Mouse (Mus musculus) liver, postnatal 0 days (tissue): ENCODE data around the gene Sync. TPM values are rescaled to one million over a fixed set of nuclear protein-coding genes. Genes with fewer than 3 reads are reported as not detected.

ENCODE experiments used
- ATAC-seq: fragments of 200-750 bp; cut with Nextera tagmentation; 2 replicates; pipeline ENCODE4 v1.8.0; 2017; ENCODE audit warnings: mild to moderate bottlenecking, moderate library complexity
- DNase-seq: peaks from one replicate; pipeline ENCODE4 v3.0.0-alpha.2; 2016
- H3K27ac ChIP-seq: fragments of 300-500 bp; sonication (generic); 2 replicates; pipeline ENCODE4 v1.5.1; 2014; ENCODE audit warnings: antibody characterized with exemption, moderate library complexity, mild to moderate bottlenecking, low read depth
- H3K27me3 ChIP-seq: fragments of 300-500 bp; sonication (generic); 2 replicates; pipeline ENCODE4 v1.6.1; 2014; ENCODE audit warnings: low read length, control low read depth, mixed read lengths; ENCODE audit not compliant: insufficient read depth
- H3K36me3 ChIP-seq: fragments of 300-500 bp; sonication (generic); replicated peaks from 2 replicates; pipeline ENCODE4 v1.6.1; 2014; ENCODE audit warnings: mild to moderate bottlenecking, control low read depth, low read length, moderate library complexity, mixed read lengths; ENCODE audit not compliant: insufficient read depth
- H3K4me1 ChIP-seq: fragments of 300-500 bp; sonication (generic); 2 replicates; pipeline ENCODE4 v1.6.1; 2014; ENCODE audit warnings: antibody characterized with exemption, mild to moderate bottlenecking, control low read depth; ENCODE audit not compliant: insufficient read depth
- H3K4me2 ChIP-seq: fragments of 300-500 bp; sonication (generic); 2 replicates; pipeline ENCODE4 v1.6.1; 2014; ENCODE audit warnings: low read depth, mild to moderate bottlenecking, low read length, moderate library complexity, mixed read lengths
- H3K4me3 ChIP-seq: fragments of 300-500 bp; sonication (generic); 2 replicates; pipeline ENCODE4 v1.5.1; 2014; ENCODE audit warnings: low read depth, low read length
- H3K9ac ChIP-seq: fragments of 300-500 bp; sonication (generic); replicated peaks from 2 replicates; pipeline ENCODE4 v1.6.1; 2014; ENCODE audit warnings: mild to moderate bottlenecking, moderate library complexity
- H3K9me3 ChIP-seq: fragments of 300-500 bp; sonication (generic); 2 replicates; pipeline ENCODE4 v1.6.1; 2016; ENCODE audit warnings: mild to moderate bottlenecking, control low read depth, low read length, mixed read lengths
- CTCF ChIP-seq: sonication (generic); IDR thresholded peaks from 2 replicates; pipeline ENCODE4 v1.5.1; 2016; ENCODE audit warnings: antibody characterized with exemption, low read depth
- EP300 ChIP-seq: IDR thresholded peaks from 2 replicates; pipeline ENCODE4 v1.6.1; 2016; ENCODE audit warnings: antibody characterized with exemption, low read depth, mild to moderate bottlenecking
- WGBS: fragments of 180-500 bp; shearing (Covaris S2); extraction: QIAGEN DNeasy Blood & Tissue Kit; methylation state at CpG from one replicate; pipeline ENCODE4 v1.1.7; 2014; ENCODE audit not compliant: insufficient replicate concordance; 5-methylcytosine and 5-hydroxymethylcytosine counted together
- polyA plus RNA-seq: library from polyadenylated mRNA; unstranded; fragments of >200 nt; fragmentation: Nextera tagmentation; extraction: Ambion mirVana; gene quantifications from 2 replicates; pipeline ENCODE4 v1.2.1, GENCODE M21; 2015

Sync gene
- 0.15 TPM in 1 of 2 replicates, not detected in the other for polyA plus RNA-seq

DNA sequence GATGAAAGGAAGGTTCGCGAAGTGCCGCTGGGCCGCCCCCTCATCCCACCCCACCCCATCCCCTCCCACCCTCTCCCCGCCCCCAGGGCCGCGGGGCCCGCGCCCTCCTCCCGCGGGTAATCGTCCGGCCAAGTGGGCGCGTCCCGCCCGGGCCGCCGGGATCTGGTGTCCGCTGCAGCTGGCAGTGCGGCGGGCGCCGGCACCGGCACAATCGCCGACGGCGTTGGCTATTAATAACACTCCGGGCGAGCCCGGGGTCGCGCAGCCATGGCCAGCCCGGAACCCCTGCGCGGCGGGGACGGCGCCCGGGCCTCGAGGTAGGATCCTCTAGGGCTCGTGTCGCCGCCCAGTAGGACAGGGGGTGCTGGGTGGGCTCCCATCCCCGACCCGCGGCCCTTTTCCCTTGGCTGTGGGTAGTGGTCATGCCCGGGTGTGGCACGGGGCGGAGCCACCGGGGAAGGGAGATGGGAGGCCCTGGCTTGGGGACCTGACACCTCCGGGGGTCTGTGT is at the start of gene Sync:
Gene Sync (plus strand): TSS at position 146 of the 510 bp plus-strand sequence.
- H3K36me3 ChIP-seq: no peaks in the 10 kb centered on the region
- no peaks in the 10 kb centered on the region for H3K9me3 ChIP-seq
- H3K27ac ChIP-seq: no peak within 1 kb of the TSS
- peaks cover 10% of the 10 kb centered on the region for H3K4me1 ChIP-seq
- H3K4me3 ChIP-seq: peak within 1 kb of the TSS; percentile 51
- H3K9ac ChIP-seq: peak within 1 kb of the TSS; percentile 50
- WGBS: 1% methylated on average over 50 of the region's 53 CpGs
- ATAC-seq (peak; percentile 29; the same call in 1 of the 2 replicates), DNase-seq (peak; percentile 38)
- no peak for TF ChIP-seq CTCF
- no peak for TF ChIP-seq EP300
- H3K4me2 ChIP-seq: peak within 1 kb of the TSS; percentile 90
- peaks cover 25% of the 10 kb centered on the region for H3K27me3 ChIP-seq

GRCm38 (mm10) chr4:129237843-129238441 is 49.5 kb upstream of the Sync start:
- ATAC-seq (no peak), DNase-seq (no peak)
- Histone ChIP-seq H3K36me3 (no peaks in the 10 kb centered on the region), H3K27me3 (peaks cover 7% of the 10 kb centered on the region; the same call in 1 of the 2 replicates), H3K4me3 (peak overlapping the region; percentile 58; the same call in 1 of the 2 replicates), H3K27ac (no peak overlapping the region), H3K9me3 (no peaks in the 10 kb centered on the region), H3K4me1 (peaks cover 40% of the 10 kb centered on the region), H3K4me2 (peak overlapping the region; percentile 97), H3K9ac (no peak overlapping the region)
- no peak for TF ChIP-seq EP300
- TF ChIP-seq CTCF: no peak
- WGBS: 27% methylated on average over 21 of the region's 21 CpGs

- Histone ChIP-seq H3K9me3 (no peaks in the 10 kb centered on the region), H3K36me3 (no peaks in the 10 kb centered on the region), H3K27ac (no peak overlapping the region), H3K9ac (peak overlapping the region; percentile 26; the same call in 1 of the 2 replicates), H3K4me2 (peak overlapping the region; percentile 97), H3K4me1 (peaks cover 40% of the 10 kb centered on the region), H3K27me3 (peaks cover 7% of the 10 kb centered on the region; the same call in 1 of the 2 replicates), H3K4me3 (peak overlapping the region; percentile 58)
- ATAC-seq (peak; percentile 33), DNase-seq (no peak)
- WGBS: 3% methylated on average over 14 of the region's 23 CpGs
- TF ChIP-seq EP300 (no peak), CTCF (no peak)
Measured at GRCm38 (mm10) chr4:129238579-129239016, 48.8 kb upstream of the Sync start.

DNA sequence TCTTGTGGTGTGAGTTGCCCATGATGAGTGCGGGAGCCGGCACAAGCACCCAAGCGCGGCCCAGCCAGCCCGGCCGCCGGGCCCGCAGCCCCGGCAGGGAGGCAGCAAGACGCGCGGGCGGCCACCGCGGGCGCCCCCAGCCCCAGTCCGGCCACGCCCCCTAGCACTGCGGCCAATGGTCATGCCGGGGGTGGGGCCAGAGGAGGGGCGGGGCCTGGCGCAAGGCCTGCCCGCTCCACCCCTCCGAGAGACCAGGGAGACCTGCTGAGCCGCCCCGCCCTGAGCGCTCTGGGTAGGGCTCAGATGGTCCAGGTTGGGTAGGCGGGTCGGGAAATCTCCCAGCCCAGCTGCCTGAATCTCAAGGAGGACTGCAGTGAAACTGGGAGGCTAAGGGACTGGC is 48.3 kb upstream of the Sync start:
- H3K36me3 ChIP-seq: no peaks in the 10 kb centered on the region
- peak overlapping the region; percentile 97 for H3K4me2 ChIP-seq
- TF ChIP-seq EP300 (no peak), CTCF (no peak)
- no peak overlapping the region for H3K27ac ChIP-seq
- H3K27me3 ChIP-seq: peaks cover 7% of the 10 kb centered on the region; the same call in 1 of the 2 replicates
- ATAC-seq (peak; percentile 82), DNase-seq (peak; percentile 85)
- peak overlapping the region; percentile 26; the same call in 1 of the 2 replicates for H3K9ac ChIP-seq
- WGBS: 1% methylated on average over 20 of the region's 29 CpGs
- H3K4me1 ChIP-seq: peaks cover 39% of the 10 kb centered on the region
- H3K4me3 ChIP-seq: peak overlapping the region; percentile 58
- H3K9me3 ChIP-seq: no peaks in the 10 kb centered on the region

DNA sequence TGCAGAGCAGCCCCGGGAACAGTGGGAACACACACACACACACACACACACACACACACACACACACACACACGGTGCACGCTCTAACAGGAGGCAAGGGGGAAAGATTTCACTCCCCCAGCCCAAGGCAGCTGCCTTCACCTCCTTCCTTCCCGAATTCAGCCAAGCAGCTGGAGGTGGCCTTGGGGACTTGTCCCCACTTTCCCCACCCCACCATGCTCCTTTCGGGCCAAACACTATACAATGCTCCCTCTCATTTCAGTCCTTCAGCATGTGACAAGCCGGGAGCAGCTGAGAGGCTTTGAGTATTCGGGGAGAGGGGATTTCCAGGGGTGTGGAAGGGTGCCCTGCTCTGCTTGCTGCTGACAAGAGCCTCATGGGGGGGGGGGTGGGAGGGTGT is 45.5 kb upstream of the Sync start:
- H3K4me3 ChIP-seq: no peak overlapping the region
- DNase-seq: no peak
- no peak overlapping the region for H3K27ac ChIP-seq
- 55% methylated on average over 7 of the region's 7 CpGs for WGBS
- H3K9ac ChIP-seq: no peak overlapping the region
- H3K36me3 ChIP-seq: no peaks in the 10 kb centered on the region
- H3K4me1 ChIP-seq: peaks cover 28% of the 10 kb centered on the region
- H3K9me3 ChIP-seq: no peaks in the 10 kb centered on the region
- no peak for TF ChIP-seq EP300
- no peak for TF ChIP-seq CTCF
- H3K4me2 ChIP-seq: no peak overlapping the region
- H3K27me3 ChIP-seq: peaks cover 21% of the 10 kb centered on the region
- no peak for ATAC-seq

DNA sequence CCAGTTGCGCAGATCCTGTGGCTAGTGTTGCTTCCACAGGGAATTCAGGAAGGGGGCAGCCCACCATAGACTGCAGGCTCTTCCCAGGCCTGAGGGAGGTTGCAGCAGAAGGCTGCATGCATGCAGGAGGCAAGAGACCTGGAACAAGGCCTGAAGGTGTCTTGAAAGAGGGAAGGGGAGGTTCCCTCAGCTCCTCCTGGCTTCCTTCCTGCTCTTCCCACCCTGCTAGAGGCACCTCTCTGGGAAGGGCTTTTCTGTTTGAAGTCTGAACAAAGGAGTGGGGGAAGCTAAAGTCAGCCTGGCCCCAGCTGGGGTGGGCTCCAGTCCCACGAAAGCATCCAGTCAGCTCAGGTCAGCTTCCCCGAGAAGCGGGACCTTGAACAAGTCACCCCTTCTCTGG is 45.1 kb upstream of the Sync start:
- Histone ChIP-seq H3K27ac (no peak overlapping the region), H3K4me3 (no peak overlapping the region), H3K9me3 (no peaks in the 10 kb centered on the region), H3K4me1 (peaks cover 28% of the 10 kb centered on the region), H3K4me2 (no peak overlapping the region), H3K9ac (no peak overlapping the region), H3K27me3 (peaks cover 25% of the 10 kb centered on the region), H3K36me3 (no peaks in the 10 kb centered on the region)
- TF ChIP-seq CTCF (no peak), EP300 (no peak)
- ATAC-seq (no peak), DNase-seq (no peak)
- 75% methylated on average over 4 of the region's 4 CpGs for WGBS
